7 mouse cellular contexts compared by ENCODE assay signal in genomic region chr8:104219806-104220205, GRCm38 (mm10). TPM values are rescaled to one million over a fixed set of nuclear protein-coding genes. Genes with fewer than 3 reads are reported as not detected.
DNase-seq lines count a peak whose midpoint lies in the region; ATAC-seq and TF ChIP-seq lines count a peak whose summit lies in the region.

No protein-coding gene starts in this region.

- no peak overlapping the region for H3K27ac ChIP-seq in kidney, adult 2 months (ENCODE audit: insufficient read depth, low read depth, low read length)
- no peak overlapping the region for H3K27ac ChIP-seq in limb, embryonic 10.5 days
- H3K27ac ChIP-seq in midbrain, embryonic 14.5 days (replicated peaks; ENCODE audit: low read depth, low read length): no peak overlapping the region

- H3K9ac ChIP-seq in midbrain, embryonic 14.5 days (replicated peaks; ENCODE audit: low read length): no peak overlapping the region

- ATAC-seq in midbrain, embryonic 14.5 days (ENCODE audit: low FRiP score, low TSS enrichment): peak; percentile 59; the same call in 1 of the 2 replicates

- H3K27me3 ChIP-seq in kidney, adult 2 months (replicated peaks; ENCODE audit: control insufficient read depth, insufficient read depth, low read length): no peaks in the 10 kb centered on the region
- H3K27me3 ChIP-seq in limb, embryonic 10.5 days (ENCODE audit: low read depth, poor library complexity, severe bottlenecking): peaks cover 8% of the 10 kb centered on the region
- no peaks in the 10 kb centered on the region for H3K27me3 ChIP-seq in midbrain, embryonic 14.5 days (ENCODE audit: control insufficient read depth, insufficient read depth, low read length)

- peak; percentile 78 for DNase-seq in adrenal gland, adult 2 months
- DNase-seq in embryo, embryonic 10 days (ENCODE audit: low spot score): peak; percentile 89
- peak; percentile 33 for DNase-seq in gastrocnemius, postnatal 25 days
- DNase-seq in kidney, adult 2 months: peak; percentile 68
- DNase-seq in limb, embryonic 10.5 days (ENCODE audit: low spot score): peak; percentile 88
- peak; percentile 87 for DNase-seq in midbrain, embryonic 14.5 days
- DNase-seq in spleen, adult 12 weeks (ENCODE audit: low spot score): peak; percentile 30

- H3K9me3 ChIP-seq in limb, embryonic 10.5 days (replicated peaks): no peaks in the 10 kb centered on the region
- 0 out of 2 replicates have a peak, but pooled peaks cover 7% of the 10 kb centered on the region for H3K9me3 ChIP-seq in midbrain, embryonic 14.5 days (ENCODE audit: control insufficient read depth, low read length)

- peak; percentile 87 for TF ChIP-seq CTCF in kidney, adult 2 months (conservative IDR thresholded peaks at IDR 0.05; ENCODE audit: insufficient read depth, insufficient read length, low read depth, low read length)

- no peaks in the 10 kb centered on the region for H3K4me1 ChIP-seq in kidney, adult 2 months (ENCODE audit: control insufficient read depth, insufficient read depth, low read length)
- no peaks in the 10 kb centered on the region; the same call in 1 of the 2 replicates for H3K4me1 ChIP-seq in limb, embryonic 10.5 days
- no peaks in the 10 kb centered on the region for H3K4me1 ChIP-seq in midbrain, embryonic 14.5 days (ENCODE audit: control insufficient read depth, insufficient read depth, low read length)

- no peaks in the 10 kb centered on the region for H3K36me3 ChIP-seq in kidney, adult 2 months (ENCODE audit: control insufficient read depth, insufficient read depth, low read length)
- H3K36me3 ChIP-seq in limb, embryonic 10.5 days: peaks cover 5% of the 10 kb centered on the region; the same call in 1 of the 2 replicates
- peaks cover 12% of the 10 kb centered on the region for H3K36me3 ChIP-seq in midbrain, embryonic 14.5 days (ENCODE audit: control insufficient read depth, insufficient read depth, low read length)

- H3K4me3 ChIP-seq in kidney, adult 2 months (ENCODE audit: insufficient read depth, low read depth, low read length): no peak overlapping the region
- no peak overlapping the region for H3K4me3 ChIP-seq in limb, embryonic 10.5 days
- H3K4me3 ChIP-seq in midbrain, embryonic 14.5 days (replicated peaks; ENCODE audit: low read depth, low read length): no peak overlapping the region

- WGBS in kidney, adult 2 months: 43% methylated on average over 5 of the region's 5 CpGs
- 44% methylated on average over 5 of the region's 5 CpGs for WGBS in limb, embryonic 10.5 days
- 40% methylated on average over 5 of the region's 5 CpGs for WGBS in midbrain, embryonic 14.5 days

- no peak overlapping the region for H3K4me2 ChIP-seq in midbrain, embryonic 14.5 days (ENCODE audit: low read length)

- TF ChIP-seq POLR2A in kidney, adult 2 months (IDR thresholded peaks at IDR 0.05; ENCODE audit: low read depth, low read length): no peak

RNA-seq across cellular contexts. Expression of gene Tk2, which starts 28.6 kb away (rescaled TPM):
- total RNA-seq in adrenal gland, adult 2 months (2021): 10 to 100 TPM; 59.3 to 87.1 TPM
- polyA plus RNA-seq in adrenal gland, adult 2 months (2012; rRNA removed): 54.6 and 62.1 TPM in 2 replicates
- total RNA-seq in gastrocnemius, postnatal 25 days (2021): 1 to 10 TPM; 2.7 to 3.8 TPM
- 20.6 and 21.0 TPM in 2 replicates for polyA plus RNA-seq in kidney, adult 2 months (2012; rRNA removed)
- polyA plus RNA-seq in limb, embryonic 10.5 days (2016; fragmentation: Nextera tagmentation; extraction: Ambion mirVana): 20.5 and 22.0 TPM in 2 replicates
- 43.7 and 56.6 TPM in 2 replicates for polyA plus RNA-seq in midbrain, embryonic 14.5 days (2014; fragmentation: Nextera tagmentation; extraction: Ambion mirVana)

RNA-seq across cellular contexts. Expression of gene Cklf, which starts 30.9 kb away (rescaled TPM):
- total RNA-seq in adrenal gland, adult 2 months (2021): 10 to 100 TPM; 49.2 to 99.6 TPM
- polyA plus RNA-seq in adrenal gland, adult 2 months (2012; rRNA removed): 14.1 and 15.4 TPM in 2 replicates
- 1 to 10 TPM; 1.7 to 2.9 TPM for total RNA-seq in gastrocnemius, postnatal 25 days (2021)
- polyA plus RNA-seq in kidney, adult 2 months (2012; rRNA removed): 4.3 and 5.4 TPM in 2 replicates
- polyA plus RNA-seq in limb, embryonic 10.5 days (2016; fragmentation: Nextera tagmentation; extraction: Ambion mirVana): 38.3 and 43.5 TPM in 2 replicates
- polyA plus RNA-seq in midbrain, embryonic 14.5 days (2014; fragmentation: Nextera tagmentation; extraction: Ambion mirVana): 30.3 and 31.4 TPM in 2 replicates

RNA-seq across cellular contexts. Expression of gene Bean1, which starts 49.6 kb away (rescaled TPM):
- 1 to 10 TPM; 4.6 to 7.2 TPM for total RNA-seq in adrenal gland, adult 2 months (2021)
- polyA plus RNA-seq in adrenal gland, adult 2 months (2012; rRNA removed): 12.1 and 17.6 TPM in 2 replicates
- total RNA-seq in gastrocnemius, postnatal 25 days (2021): under 1 TPM; 0.27 to 0.31 TPM
- polyA plus RNA-seq in kidney, adult 2 months (2012; rRNA removed): 0.45 and 0.66 TPM in 2 replicates
- 0.10 and 0.23 TPM in 2 replicates for polyA plus RNA-seq in limb, embryonic 10.5 days (2016; fragmentation: Nextera tagmentation; extraction: Ambion mirVana)
- polyA plus RNA-seq in midbrain, embryonic 14.5 days (2014; fragmentation: Nextera tagmentation; extraction: Ambion mirVana): 6.3 and 8.3 TPM in 2 replicates

Comparison
In these comparisons a context has a peak if more than half of its experiments do, and no peak if none do; other contexts are left out.
1. DNase-seq: peak in every context shown above with its lines; median percentile 89 in embryo, embryonic 10 days; 88 in limb, embryonic 10.5 days; 87 in midbrain, embryonic 14.5 days; 78 in adrenal gland, adult 2 months; 68 in kidney, adult 2 months; 33 in gastrocnemius, postnatal 25 days; 30 in spleen, adult 12 weeks.